Mouse (Mus musculus) embryonic facial prominence, embryonic 12.5 days (tissue): ENCODE results near the gene Plcb1. TPM values are rescaled to one million over a fixed set of nuclear protein-coding genes. Genes with fewer than 3 reads are reported as not detected.
"Not testable (repeated sequence)": the region's sequence is repeated elsewhere in the genome, so short reads cannot be mapped to it uniquely, and the experiment has no call there.

Experiments used
- ATAC-seq: fragments of 200-750 bp; cut with Nextera tagmentation; 2 replicates; pipeline ENCODE4 v1.8.0; 2017; ENCODE audit not compliant: insufficient number of reproducible peaks, insufficient read depth, low FRiP score, low TSS enrichment
- H3K27ac ChIP-seq: fragments of 300-500 bp; sonication (generic); 2 replicates; pipeline ENCODE4 v1.5.1; 2016; ENCODE audit warnings: mild to moderate bottlenecking
- H3K27me3 ChIP-seq: fragments of 300-500 bp; sonication (generic); 2 replicates; pipeline ENCODE4 v1.6.1; 2016; ENCODE audit warnings: mild to moderate bottlenecking, moderate library complexity
- H3K36me3 ChIP-seq: fragments of 300-500 bp; sonication (generic); 2 replicates; pipeline ENCODE4 v1.6.1; 2016; ENCODE audit warnings: mild to moderate bottlenecking
- H3K4me1 ChIP-seq: fragments of 300-500 bp; sonication (generic); 2 replicates; pipeline ENCODE4 v1.6.1; 2016
- H3K4me2 ChIP-seq: fragments of 300-500 bp; sonication (generic); replicated peaks from 2 replicates; pipeline ENCODE4 v1.6.1; 2016; ENCODE audit warnings: mild to moderate bottlenecking, moderate library complexity
- H3K4me3 ChIP-seq: fragments of 300-500 bp; sonication (generic); 2 replicates; pipeline ENCODE4 v1.5.1; 2016; ENCODE audit warnings: mild to moderate bottlenecking
- H3K9ac ChIP-seq: fragments of 300-500 bp; sonication (generic); 2 replicates; pipeline ENCODE4 v1.6.1; 2016; ENCODE audit warnings: mild to moderate bottlenecking, moderate library complexity
- H3K9me3 ChIP-seq: fragments of 300-500 bp; sonication (generic); 2 replicates; pipeline ENCODE4 v1.6.1; 2016; ENCODE audit warnings: mild to moderate bottlenecking, moderate library complexity
- WGBS: fragments of 180-500 bp; shearing (Covaris S2); methylation state at CpG from one replicate; pipeline ENCODE4 v1.1.7; 2016; 5-methylcytosine and 5-hydroxymethylcytosine counted together
- polyA plus RNA-seq: library from polyadenylated mRNA; unstranded; fragments of >200 nt; fragmentation: Nextera tagmentation; extraction: Ambion mirVana; gene quantifications from 2 replicates; pipeline ENCODE4 v1.2.1, GENCODE M21; 2016

The Plcb1 gene
- polyA plus RNA-seq, 1 experiment from 2014 or later, result 16.5 TPM

DNA sequence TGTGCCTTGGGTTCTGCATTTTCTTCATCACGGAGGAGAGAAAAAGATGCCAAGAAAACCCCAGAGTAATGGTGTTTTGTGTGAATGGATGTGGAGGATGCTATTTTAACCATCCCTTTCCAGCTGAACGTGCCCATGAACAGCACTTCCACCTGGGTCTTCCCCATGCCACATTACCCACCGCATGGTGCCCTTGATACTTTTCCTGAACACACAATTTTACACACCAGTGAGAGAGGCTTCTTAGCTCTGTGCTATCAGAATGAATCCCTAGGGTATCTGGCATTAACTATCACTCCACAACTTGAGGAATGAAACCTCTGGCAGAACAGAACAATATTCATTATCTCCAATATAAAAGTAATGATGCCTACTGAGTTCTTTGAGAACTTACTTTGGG lies 199.0 kb downstream of the Plcb1 start:
- H3K27me3 ChIP-seq, result no peaks in the 10 kb centered on the region

DNA sequence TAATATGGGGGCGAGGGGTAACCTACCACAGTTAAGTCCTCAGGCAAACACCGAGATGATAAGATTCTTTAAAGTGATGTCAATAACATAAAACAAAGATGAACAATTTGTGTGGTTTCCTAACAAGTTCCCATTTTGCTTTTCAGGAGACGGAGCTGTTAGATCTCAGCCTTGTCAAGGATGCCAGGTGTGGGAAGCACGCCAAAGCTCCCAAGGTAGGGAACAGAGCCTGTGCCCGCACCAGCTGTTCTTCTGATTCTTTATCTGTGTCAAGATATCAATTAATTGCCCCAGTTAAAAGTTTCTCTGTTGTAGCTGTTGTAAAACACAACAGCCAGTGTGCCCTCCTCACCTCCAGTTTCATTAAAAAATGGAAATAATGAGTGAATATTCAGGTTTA lies 202.1 kb downstream of the Plcb1 start:
- Histone ChIP-seq H3K9me3 (no peaks in the 10 kb centered on the region), H3K36me3 (no peaks in the 10 kb centered on the region), H3K27me3 (no peaks in the 10 kb centered on the region), H3K27ac (no peak overlapping the region), H3K4me1 (no peaks in the 10 kb centered on the region), H3K4me2 (no peak overlapping the region), H3K9ac (no peak overlapping the region), H3K4me3 (no peak overlapping the region)
- WGBS, result 83% methylated on average over 5 of the region's 5 CpGs
- ATAC-seq, result no peak

More for the DNA sequence above, 199.0 kb downstream of the Plcb1 start:
- Histone ChIP-seq H3K27ac (no peak overlapping the region), H3K4me2 (no peak overlapping the region), H3K4me3 (no peak overlapping the region), H3K9me3 (no peaks in the 10 kb centered on the region), H3K36me3 (no peaks in the 10 kb centered on the region), H3K4me1 (no peaks in the 10 kb centered on the region), H3K9ac (no peak overlapping the region)
- no peak for ATAC-seq
- WGBS, result 85% methylated on average over 3 of the region's 3 CpGs

DNA sequence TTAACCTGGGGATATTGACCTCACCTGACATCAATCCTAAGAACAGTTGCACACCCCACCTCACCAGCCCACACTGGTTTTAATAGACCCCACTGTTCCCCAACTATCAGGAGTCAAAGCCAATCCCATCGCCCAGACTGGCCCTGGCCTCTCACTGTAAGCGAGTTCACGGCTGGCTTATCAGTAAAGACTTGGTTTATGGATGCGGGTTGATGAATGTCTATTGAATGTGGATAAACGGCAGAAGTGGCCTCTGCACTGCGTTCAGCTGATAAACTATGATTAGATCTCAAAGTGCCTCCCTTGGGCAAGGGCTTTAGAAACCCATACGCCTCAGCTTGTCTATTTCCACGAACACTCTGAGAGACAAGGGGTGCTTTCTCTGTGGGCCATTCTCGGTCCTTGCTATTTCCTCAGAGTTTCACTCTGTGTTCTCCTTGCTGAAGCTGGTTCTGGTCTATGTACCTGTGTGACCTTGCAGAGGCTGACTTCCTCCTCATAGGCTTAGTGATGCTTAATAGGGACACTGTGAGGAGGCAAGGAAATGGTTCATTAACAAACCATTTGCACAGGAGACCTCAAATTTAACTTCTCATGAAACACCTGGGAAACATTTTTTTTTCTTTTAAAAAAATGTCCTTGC lies 203.9 kb downstream of the Plcb1 start:
- no peak overlapping the region for H3K9ac ChIP-seq
- WGBS, result 90% methylated on average over 9 of the region's 9 CpGs
- H3K36me3 ChIP-seq, result no peaks in the 10 kb centered on the region
- no peak overlapping the region for H3K27ac ChIP-seq
- H3K27me3 ChIP-seq, result no peaks in the 10 kb centered on the region
- H3K4me3 ChIP-seq, result no peak overlapping the region
- ATAC-seq, result no peak
- H3K4me2 ChIP-seq, result no peak overlapping the region
- no peaks in the 10 kb centered on the region for H3K9me3 ChIP-seq
- H3K4me1 ChIP-seq, result no peaks in the 10 kb centered on the region

DNA sequence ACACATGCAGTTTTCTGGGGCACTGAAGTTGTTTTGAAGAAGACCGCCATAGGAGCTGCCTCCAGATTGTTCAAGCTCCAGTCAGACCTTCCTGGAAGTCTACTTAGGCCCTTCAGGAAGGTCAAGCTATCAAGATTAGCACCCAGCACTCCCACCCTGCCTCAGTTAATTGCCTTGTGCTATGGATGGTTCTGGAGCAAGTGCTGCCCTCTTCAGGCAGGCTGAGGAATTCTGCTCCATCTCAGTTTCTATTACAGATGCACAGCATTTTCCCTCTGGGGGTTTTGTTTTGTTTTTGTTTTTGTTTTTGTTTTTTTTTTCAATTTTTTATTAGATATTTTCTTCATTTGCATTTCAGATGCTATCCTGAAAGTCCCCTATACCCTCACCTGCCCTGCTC lies 221.3 kb downstream of the Plcb1 start:
- no peak for ATAC-seq
- H3K27ac ChIP-seq, result no peak overlapping the region
- H3K27me3 ChIP-seq, result no peaks in the 10 kb centered on the region

DNA sequence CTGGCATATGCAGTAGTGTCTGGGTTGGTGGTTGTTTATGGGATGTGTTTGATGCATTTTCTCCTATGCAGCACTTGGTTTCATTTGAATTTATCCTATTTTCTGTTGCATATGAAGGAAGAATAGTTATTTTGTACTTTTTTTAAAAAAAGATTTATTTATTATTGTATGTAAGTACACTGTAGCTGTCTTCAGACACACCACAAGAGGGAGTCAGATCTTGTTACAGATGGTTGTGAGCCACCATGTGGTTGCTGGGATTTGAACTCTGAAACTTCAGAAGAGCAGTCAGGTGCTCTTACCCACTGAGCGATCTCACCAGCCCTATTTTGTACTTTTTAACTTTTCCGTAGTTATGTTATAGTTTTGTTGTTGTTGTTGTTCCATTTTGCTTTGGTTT lies 222.0 kb downstream of the Plcb1 start:
- not testable (repeated sequence) for ATAC-seq, H3K4me3 ChIP-seq, H3K27ac ChIP-seq, H3K9ac ChIP-seq, H3K36me3 ChIP-seq, H3K4me2 ChIP-seq, H3K4me1 ChIP-seq, H3K27me3 ChIP-seq, H3K9me3 ChIP-seq
- WGBS, result 92% methylated on average over 2 of the region's 2 CpGs

More for the DNA sequence above, 221.3 kb downstream of the Plcb1 start:
- Histone ChIP-seq H3K9ac (no peak overlapping the region), H3K9me3 (no peaks in the 10 kb centered on the region), H3K4me2 (no peak overlapping the region), H3K4me3 (no peak overlapping the region), H3K36me3 (no peaks in the 10 kb centered on the region), H3K4me1 (no peaks in the 10 kb centered on the region)
- WGBS, result 100% methylated on average over 1 of the region's 1 CpGs

DNA sequence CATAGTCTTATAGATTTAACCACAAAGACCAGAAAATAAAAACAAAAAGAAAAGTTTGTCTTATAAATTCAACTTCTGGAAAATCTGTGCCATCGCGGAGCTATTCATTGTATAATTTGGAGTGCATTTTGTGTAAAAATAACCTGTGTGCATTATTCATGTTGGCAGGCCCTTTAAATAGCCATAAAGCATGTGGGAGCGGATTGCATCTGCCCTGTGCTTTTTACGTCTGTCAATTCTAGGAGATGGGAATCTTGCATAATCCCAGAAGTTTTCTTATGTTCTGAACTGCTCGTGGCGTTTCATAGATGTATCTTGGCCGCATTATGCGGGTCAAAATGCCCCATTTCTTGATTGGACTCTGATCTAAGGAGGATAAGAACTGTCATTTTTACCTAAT lies 224.5 kb downstream of the Plcb1 start:
- Histone ChIP-seq H3K27ac (no peak overlapping the region), H3K4me3 (no peak overlapping the region), H3K4me2 (no peak overlapping the region), H3K27me3 (no peaks in the 10 kb centered on the region), H3K36me3 (no peaks in the 10 kb centered on the region), H3K4me1 (no peaks in the 10 kb centered on the region), H3K9me3 (no peaks in the 10 kb centered on the region), H3K9ac (no peak overlapping the region)
- WGBS, result 83% methylated on average over 8 of the region's 8 CpGs
- ATAC-seq, result no peak

DNA sequence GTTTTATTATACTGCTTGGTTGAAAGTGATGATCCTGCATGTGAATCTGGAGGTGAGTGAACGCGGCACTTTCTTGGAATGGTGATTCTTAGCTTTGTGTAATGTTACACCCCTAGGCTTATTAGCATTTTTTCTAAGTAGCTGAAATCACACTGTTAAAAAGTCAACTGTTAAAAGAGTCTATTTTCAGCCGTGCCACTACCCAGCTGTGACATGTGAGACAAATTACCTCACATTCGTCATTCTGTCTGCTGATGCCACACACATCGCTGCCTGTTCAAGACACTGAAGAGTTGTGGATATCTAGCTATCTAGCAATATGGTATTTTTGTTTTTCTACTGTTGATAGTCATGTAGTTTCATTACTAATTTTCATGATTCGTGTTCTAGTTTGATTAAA lies 229.6 kb downstream of the Plcb1 start:
- WGBS, result 59% methylated on average over 6 of the region's 6 CpGs
- Histone ChIP-seq H3K27me3 (no peaks in the 10 kb centered on the region), H3K27ac (no peak overlapping the region), H3K36me3 (no peaks in the 10 kb centered on the region), H3K4me2 (no peak overlapping the region), H3K4me1 (peaks cover 9% of the 10 kb centered on the region; the same call in 1 of the 2 replicates), H3K9me3 (no peaks in the 10 kb centered on the region), H3K9ac (no peak overlapping the region), H3K4me3 (no peak overlapping the region)
- ATAC-seq, result no peak

DNA sequence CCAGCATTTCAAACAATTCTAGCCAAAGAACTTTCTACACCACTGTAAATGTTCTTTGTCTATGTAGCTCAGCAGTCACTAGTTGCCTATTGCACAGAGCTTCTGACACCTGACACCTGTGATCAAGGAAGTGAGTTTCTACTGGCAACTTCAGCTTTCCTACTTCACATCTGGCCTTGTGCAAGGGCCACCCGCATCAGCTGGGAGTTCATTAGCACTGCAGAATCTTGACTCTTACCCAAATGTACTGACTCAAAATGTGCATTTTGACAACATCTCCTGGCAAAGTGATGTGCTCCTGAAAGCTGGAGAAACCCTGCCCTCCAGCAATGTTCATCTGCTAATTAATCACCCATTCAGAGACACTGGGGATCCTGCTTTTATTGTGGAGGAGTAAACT lies 232.4 kb downstream of the Plcb1 start:
- H3K4me3 ChIP-seq, result no peak overlapping the region
- H3K4me1 ChIP-seq, result peaks cover 9% of the 10 kb centered on the region; the same call in 1 of the 2 replicates
- H3K36me3 ChIP-seq, result no peaks in the 10 kb centered on the region
- no peak overlapping the region for H3K4me2 ChIP-seq
- no peak overlapping the region for H3K27ac ChIP-seq
- 47% methylated on average over 1 of the region's 1 CpGs for WGBS
- no peaks in the 10 kb centered on the region for H3K9me3 ChIP-seq
- no peak overlapping the region for H3K9ac ChIP-seq
- no peaks in the 10 kb centered on the region for H3K27me3 ChIP-seq
- ATAC-seq, result no peak

DNA sequence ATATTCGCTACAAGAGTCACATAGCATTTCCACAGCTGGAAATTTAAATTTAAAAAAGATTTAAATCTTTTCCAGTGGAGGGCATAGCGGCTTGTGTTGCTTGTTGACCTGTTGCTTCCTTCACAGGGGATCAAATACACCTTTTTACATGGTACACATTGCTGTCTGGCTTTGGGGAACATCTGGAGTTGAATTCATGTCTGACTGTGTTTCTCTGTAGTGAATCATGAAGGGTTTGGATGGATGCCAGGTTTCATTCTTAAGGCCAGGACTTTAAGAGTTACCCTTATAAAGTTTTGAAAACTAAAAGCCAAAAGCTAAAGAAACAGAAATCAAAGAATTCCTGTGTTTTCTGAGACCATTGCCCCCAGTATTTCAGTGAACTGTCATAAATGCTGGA lies 232.8 kb downstream of the Plcb1 start:
- no peak overlapping the region for H3K4me3 ChIP-seq
- H3K9ac ChIP-seq, result no peak overlapping the region
- H3K4me1 ChIP-seq, result peaks cover 9% of the 10 kb centered on the region; the same call in 1 of the 2 replicates
- H3K9me3 ChIP-seq, result no peaks in the 10 kb centered on the region
- H3K27ac ChIP-seq, result no peak overlapping the region
- ATAC-seq, result no peak
- H3K4me2 ChIP-seq, result no peak overlapping the region
- H3K27me3 ChIP-seq, result no peaks in the 10 kb centered on the region
- WGBS, result 76% methylated on average over 2 of the region's 2 CpGs
- no peaks in the 10 kb centered on the region for H3K36me3 ChIP-seq

DNA sequence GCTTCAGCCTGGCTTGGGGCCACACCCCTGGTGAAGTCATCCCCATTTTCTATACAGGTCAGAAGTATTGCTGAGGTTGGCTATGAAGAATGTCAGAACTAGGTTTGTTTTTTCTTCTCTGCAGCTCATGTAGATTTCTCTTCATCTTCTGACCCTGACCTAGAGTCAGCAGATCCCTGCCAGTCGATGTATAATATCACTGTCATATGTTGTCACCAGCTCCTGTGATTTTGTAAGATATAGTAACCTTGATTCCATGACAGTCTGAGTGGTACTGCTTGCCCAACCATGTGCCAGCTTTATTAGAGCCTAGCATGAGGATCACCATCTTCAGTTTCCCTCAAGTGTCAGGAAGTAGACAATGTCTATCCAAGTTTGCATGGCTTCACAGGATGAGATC lies 233.7 kb downstream of the Plcb1 start:
- Histone ChIP-seq H3K27ac (no peak overlapping the region), H3K4me2 (no peak overlapping the region), H3K36me3 (no peaks in the 10 kb centered on the region), H3K4me3 (no peak overlapping the region), H3K27me3 (no peaks in the 10 kb centered on the region), H3K9me3 (no peaks in the 10 kb centered on the region), H3K4me1 (peaks cover 9% of the 10 kb centered on the region; the same call in 1 of the 2 replicates), H3K9ac (no peak overlapping the region)
- ATAC-seq, result no peak
- 94% methylated on average over 1 of the region's 1 CpGs for WGBS

DNA sequence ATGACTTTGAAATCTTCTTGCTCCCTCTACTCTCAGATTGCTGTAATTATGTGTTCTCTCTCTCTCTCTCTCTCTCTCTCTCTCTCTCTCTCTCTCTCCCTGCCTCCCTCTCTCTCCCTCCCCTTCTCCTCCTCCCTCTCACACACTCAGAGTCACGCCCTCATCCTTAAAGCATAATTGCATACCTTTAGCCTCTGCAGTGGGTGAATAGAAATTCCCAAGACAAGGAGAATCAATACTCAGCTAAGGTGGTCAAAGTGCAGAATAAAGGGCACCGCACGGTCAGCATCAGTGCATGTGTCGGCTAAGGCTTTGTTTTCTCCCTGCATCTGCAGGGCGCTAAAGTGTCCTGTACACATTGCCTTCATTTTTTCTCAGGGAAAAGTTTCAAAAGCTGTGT lies 243.4 kb downstream of the Plcb1 start:
- H3K4me1 ChIP-seq, result peaks cover 14% of the 10 kb centered on the region; the same call in 1 of the 2 replicates
- no peak overlapping the region for H3K27ac ChIP-seq
- H3K9me3 ChIP-seq, result no peaks in the 10 kb centered on the region
- H3K4me3 ChIP-seq, result no peak overlapping the region
- WGBS, result 40% methylated on average over 5 of the region's 5 CpGs
- H3K36me3 ChIP-seq, result no peaks in the 10 kb centered on the region
- H3K9ac ChIP-seq, result no peak overlapping the region
- 0 out of 2 replicates have a peak overlapping the region, but pooled peaks have one; percentile 22 for H3K4me2 ChIP-seq
- ATAC-seq, result no peak
- no peaks in the 10 kb centered on the region for H3K27me3 ChIP-seq

DNA sequence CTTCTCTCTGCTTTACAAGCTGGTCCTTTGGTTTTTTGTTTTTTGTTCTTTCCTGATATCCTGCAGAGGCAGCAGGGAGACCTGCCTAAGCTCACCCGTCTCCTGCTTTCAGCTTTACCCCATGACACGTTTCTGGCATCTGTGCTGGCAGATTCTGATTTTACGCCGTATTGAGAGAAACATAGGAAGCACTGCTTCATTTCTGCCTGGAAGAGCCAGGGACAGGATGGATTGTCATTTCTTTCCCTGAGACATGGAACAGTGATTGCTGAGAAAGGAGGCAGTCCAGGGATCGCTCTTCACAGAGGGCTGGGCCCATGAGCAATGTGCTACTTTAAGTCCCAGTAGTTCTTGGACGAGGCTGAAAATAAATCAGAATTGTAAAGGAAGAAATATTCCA lies 243.8 kb downstream of the Plcb1 start:
- 38% methylated on average over 6 of the region's 6 CpGs for WGBS

More for the DNA sequence above, 243.8 kb downstream of the Plcb1 start:
- H3K4me2 ChIP-seq, result no peak overlapping the region
- 0 out of 2 replicates have a peak, but pooled peaks have one; percentile 28 for ATAC-seq
- peaks cover 14% of the 10 kb centered on the region; the same call in 1 of the 2 replicates for H3K4me1 ChIP-seq
- no peaks in the 10 kb centered on the region for H3K27me3 ChIP-seq
- no peaks in the 10 kb centered on the region for H3K9me3 ChIP-seq
- no peak overlapping the region for H3K9ac ChIP-seq
- no peaks in the 10 kb centered on the region for H3K36me3 ChIP-seq
- H3K27ac ChIP-seq, result 0 out of 2 replicates have a peak overlapping the region, but pooled peaks have one; percentile 0
- no peak overlapping the region for H3K4me3 ChIP-seq
